27 mouse cellular contexts compared by ENCODE assay signal in the genomic region with DNA sequence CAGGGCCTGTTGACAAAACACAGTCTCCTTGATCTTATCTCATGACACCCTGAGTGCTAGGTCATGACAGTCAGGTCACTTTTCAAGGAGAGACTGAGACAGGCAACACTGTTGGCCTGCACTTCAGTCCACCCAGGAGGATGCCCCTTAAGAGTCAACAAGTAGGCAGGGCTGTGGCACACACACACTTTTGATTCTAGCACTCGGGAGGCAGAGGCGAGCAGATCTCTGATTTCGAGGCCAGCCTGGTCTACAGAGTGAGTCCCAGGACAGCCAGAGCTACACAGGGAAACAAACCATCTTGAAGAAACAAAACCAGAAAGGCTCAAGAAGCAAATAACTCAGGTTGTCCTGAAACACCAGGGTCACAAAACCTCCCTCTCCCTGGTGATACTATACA.
"Had no signal": no experiment of that assay in that cellular context is flagged by ENCODE, and none has a peak within 500 bp of the region (broad histone marks: within the 10 kb centered on the region; RNA-seq: fewer than 3 reads in every experiment).

No protein-coding gene starts in this region.

- H3K36me3 ChIP-seq: embryonic facial prominence, embryonic 10.5 days; embryonic facial prominence, embryonic 12.5 days; embryonic facial prominence, embryonic 13.5 days; embryonic facial prominence, embryonic 15.5 days; forebrain, embryonic 10.5 days; forebrain, embryonic 12.5 days; forebrain, embryonic 15.5 days had no signal

- H3K27ac ChIP-seq: embryonic facial prominence, embryonic 10.5 days; embryonic facial prominence, embryonic 12.5 days; embryonic facial prominence, embryonic 13.5 days; embryonic facial prominence, embryonic 15.5 days; forebrain, embryonic 10.5 days; forebrain, embryonic 12.5 days; forebrain, embryonic 13.5 days; forebrain, embryonic 15.5 days; gastrocnemius, adult 2 months; heart, adult 2 months had no signal

- DNase-seq: cerebellum, adult 2 months; cerebellum, adult 8-10 months; cerebellum, adult 9-10 months; cerebellum, adult 9-11 months; cerebellum, postnatal 10 days; cerebellum, postnatal 14 days; cerebellum, postnatal 25 days; embryo, embryonic 11 days; forebrain, postnatal 0 days; gastrocnemius, postnatal 10 days; gastrocnemius, postnatal 14 days; gastrocnemius, postnatal 25 days; gastrocnemius, postnatal 36 days; heart, adult 18-20 months; heart, adult 2 months had no signal

- H3K9ac ChIP-seq: embryonic facial prominence, embryonic 12.5 days; embryonic facial prominence, embryonic 13.5 days; embryonic facial prominence, embryonic 15.5 days; forebrain, embryonic 12.5 days; forebrain, embryonic 13.5 days; forebrain, embryonic 15.5 days; forebrain, postnatal 0 days had no signal

- ATAC-seq: forebrain, embryonic 13.5 days; forebrain, embryonic 14.5 days; forebrain, embryonic 15.5 days; forebrain, embryonic 16.5 days; forebrain, postnatal 0 days had no signal

- H3K27me3 ChIP-seq: embryonic facial prominence, embryonic 12.5 days; embryonic facial prominence, embryonic 13.5 days; embryonic facial prominence, embryonic 15.5 days; forebrain, embryonic 13.5 days; forebrain, embryonic 15.5 days had no signal

- H3K4me3 ChIP-seq: embryonic facial prominence, embryonic 10.5 days; embryonic facial prominence, embryonic 12.5 days; embryonic facial prominence, embryonic 13.5 days; embryonic facial prominence, embryonic 15.5 days; erythroblast, embryonic 14.5 days; forebrain, embryonic 10.5 days; forebrain, embryonic 12.5 days; forebrain, embryonic 13.5 days; forebrain, embryonic 15.5 days; gastrocnemius, adult 2 months; heart, adult 2 months had no signal

- H3K9me3 ChIP-seq: embryonic facial prominence, embryonic 10.5 days; embryonic facial prominence, embryonic 12.5 days; embryonic facial prominence, embryonic 13.5 days; embryonic facial prominence, embryonic 15.5 days; forebrain, embryonic 10.5 days; forebrain, embryonic 12.5 days; forebrain, embryonic 13.5 days; forebrain, embryonic 15.5 days had no signal

- H3K4me2 ChIP-seq: embryonic facial prominence, embryonic 12.5 days; embryonic facial prominence, embryonic 13.5 days; embryonic facial prominence, embryonic 15.5 days; forebrain, embryonic 12.5 days; forebrain, embryonic 13.5 days; forebrain, embryonic 15.5 days had no signal
